In the genomic region with DNA sequence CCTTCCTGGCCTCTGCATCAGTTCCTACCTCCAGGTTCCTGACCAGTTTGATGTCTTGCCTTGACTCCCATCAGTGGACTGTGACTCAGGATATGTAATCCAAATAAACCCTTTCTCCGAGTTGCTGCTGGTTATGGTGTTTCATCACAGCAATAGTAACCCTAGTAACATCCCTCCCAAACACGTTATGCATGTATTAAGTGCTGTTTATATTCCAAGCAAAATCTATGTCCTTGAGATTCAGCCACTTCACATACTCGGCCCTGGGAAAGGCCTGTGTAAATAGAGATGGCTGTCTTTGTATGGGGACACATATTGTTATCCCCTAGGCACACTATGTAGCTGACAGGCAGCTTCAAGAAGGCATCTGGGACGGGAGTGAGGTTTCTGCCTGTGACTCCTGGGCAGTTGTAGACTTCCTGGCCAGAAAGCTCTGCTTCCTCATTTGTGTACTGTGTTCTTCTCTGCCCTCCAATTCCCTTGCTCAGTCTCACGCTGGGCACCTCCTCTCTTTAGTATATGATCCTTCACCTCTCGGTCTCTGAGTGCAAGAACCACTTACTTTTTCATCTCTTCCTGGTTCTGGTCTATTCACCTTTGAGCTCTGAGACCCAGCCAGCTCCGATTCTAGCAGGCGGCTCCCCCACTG, we compare ENCODE assay signal across 14 mouse cellular contexts.
"Had no signal": no experiment of that assay in that cellular context is flagged by ENCODE, and none has a peak within 500 bp of the region (broad histone marks: within the 10 kb centered on the region; RNA-seq: fewer than 3 reads in every experiment).

No protein-coding gene starts in this region.

- DNase-seq: kidney, adult 2 months; kidney, postnatal 25 days; layer of hippocampus, adult 9-11 months; liver, embryonic 13.5 days; lung, embryonic 14.5 days; lung, postnatal 10 days; retina, postnatal 1 day; right cerebral cortex, postnatal 25 days; spleen, adult 18-20 months; thymus, adult 2 months; thymus, postnatal 14 days; thymus, postnatal 4 days had no signal

- ATAC-seq: intestine, postnatal 0 days; midbrain, embryonic 15.5 days had no signal
